Mouse (Mus musculus) ovary, postnatal 36 days (tissue): ENCODE results near the gene Sumo1.
A peak's percentile ranks its signal among the peaks of the same experiment; 100 is the strongest.

ENCODE experiments used
- DNase-seq: peaks from one replicate; pipeline ENCODE4 v3.0.0; 2022; ENCODE audit warnings: low spot score, mixed read lengths

The Sumo1 gene

GRCm38 (mm10) chr1:59593622-59594035 lies 77.0 kb downstream of the Sumo1 start:
- no peak for DNase-seq

- no peak for DNase-seq
These were observed 77.8 kb downstream of the Sumo1 start for GRCm38 (mm10) chr1:59592876-59593275.

GRCm38 (mm10) chr1:59592359-59592758 lies 78.3 kb downstream of the Sumo1 start:
- DNase-seq = peak; percentile 13

GRCm38 (mm10) chr1:59589271-59589670 lies 81.4 kb downstream of the Sumo1 start:
- no peak for DNase-seq

GRCm38 (mm10) chr1:59584656-59585410 lies 85.8 kb downstream of the Sumo1 start:
- DNase-seq = peak; percentile 76

- DNase-seq = no peak
These were observed 89.8 kb downstream of the Sumo1 start for GRCm38 (mm10) chr1:59580880-59581279.

GRCm38 (mm10) chr1:59580131-59580751 lies 90.4 kb downstream of the Sumo1 start:
- DNase-seq = peak; percentile 16

GRCm38 (mm10) chr1:59579327-59579726 lies 91.3 kb downstream of the Sumo1 start:
- no peak for DNase-seq

- DNase-seq = no peak
These were observed 91.9 kb downstream of the Sumo1 start for GRCm38 (mm10) chr1:59578770-59579169.

GRCm38 (mm10) chr1:59574262-59575187 lies 96.1 kb downstream of the Sumo1 start:
- no peak for DNase-seq

GRCm38 (mm10) chr1:59573843-59574242 lies 96.8 kb downstream of the Sumo1 start:
- no peak for DNase-seq

GRCm38 (mm10) chr1:59571502-59571901 lies 99.1 kb downstream of the Sumo1 start:
- DNase-seq = no peak

GRCm38 (mm10) chr1:59570767-59571166 lies 99.9 kb downstream of the Sumo1 start:
- no peak for DNase-seq

- no peak for DNase-seq
These were observed 101.3 kb downstream of the Sumo1 start for GRCm38 (mm10) chr1:59569301-59569700.

- DNase-seq = no peak
These were observed 102.4 kb downstream of the Sumo1 start for GRCm38 (mm10) chr1:59568283-59568682.

- no peak for DNase-seq
These were observed 103.1 kb downstream of the Sumo1 start for GRCm38 (mm10) chr1:59567521-59567920.

- no peak for DNase-seq
These were observed 103.7 kb downstream of the Sumo1 start for GRCm38 (mm10) chr1:59566926-59567325.

- DNase-seq = no peak
These were observed 104.4 kb downstream of the Sumo1 start for GRCm38 (mm10) chr1:59566281-59566680.

- DNase-seq = no peak
These were observed 104.8 kb downstream of the Sumo1 start for GRCm38 (mm10) chr1:59565804-59566203.

- DNase-seq = no peak
These were observed 107.1 kb downstream of the Sumo1 start for GRCm38 (mm10) chr1:59563581-59563980.

GRCm38 (mm10) chr1:59553708-59554107 lies 116.9 kb downstream of the Sumo1 start:
- DNase-seq = no peak

- DNase-seq = no peak
These were observed 119.6 kb downstream of the Sumo1 start for GRCm38 (mm10) chr1:59550996-59551395.

- no peak for DNase-seq
These were observed 120.4 kb downstream of the Sumo1 start for GRCm38 (mm10) chr1:59550227-59550626.
